Mouse (Mus musculus) layer of hippocampus, adult 8-10 months (tissue): ENCODE measurements at regions not wholly inside any gene's neighbourhood (a gene's known extent, or its start where the extent isn't known, plus 50 kb on each side); places are given as distances from the start of the nearest gene placed in this dataset.

Source experiments
- DNase-seq, 2 experiments: peaks; one replicate each; pipeline ENCODE4 v3.0.0; 2022; ENCODE audit warnings: low spot score in 2 of 2

DNA sequence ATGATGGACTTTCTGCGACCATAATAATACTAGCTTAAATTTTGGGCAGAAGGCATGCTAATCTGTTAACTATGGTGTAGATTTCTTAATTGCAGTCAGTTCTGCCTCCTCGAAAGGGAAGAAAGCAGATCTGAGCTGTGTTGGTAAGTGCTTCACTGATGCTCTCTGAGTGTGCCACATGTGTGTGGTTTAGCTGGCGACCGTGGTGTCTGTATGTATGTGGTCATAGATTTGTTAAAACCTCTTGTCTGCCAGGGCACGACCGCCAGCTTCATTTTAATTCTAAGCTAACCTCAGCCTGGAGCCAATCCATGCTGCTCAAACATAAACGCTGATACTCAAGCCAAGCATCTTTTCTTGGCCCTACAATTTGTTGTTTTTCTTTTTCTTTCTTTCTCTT lies 330.5 kb upstream of the Jag1 start:
- DNase-seq = no peak

DNA sequence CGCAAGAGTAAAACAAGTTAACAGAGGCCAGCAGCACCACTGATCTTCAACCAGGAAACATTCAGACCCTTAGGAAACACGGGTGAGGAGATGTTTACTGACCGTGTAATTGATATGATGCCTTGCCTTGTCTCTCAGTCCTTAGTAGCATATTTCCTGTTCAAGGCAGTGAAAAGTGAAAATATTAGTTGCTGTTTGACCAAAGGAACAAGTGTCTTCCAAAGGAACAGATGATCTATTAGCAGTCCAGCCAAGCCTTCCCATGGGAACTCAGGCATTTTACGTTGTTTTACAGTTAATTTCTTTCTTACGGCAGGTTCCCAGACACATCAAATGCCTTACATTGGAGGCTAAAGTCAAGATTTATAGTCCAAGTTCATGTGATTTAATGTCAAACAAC lies 321.3 kb upstream of the Jag1 start:
- no peak for DNase-seq

DNA sequence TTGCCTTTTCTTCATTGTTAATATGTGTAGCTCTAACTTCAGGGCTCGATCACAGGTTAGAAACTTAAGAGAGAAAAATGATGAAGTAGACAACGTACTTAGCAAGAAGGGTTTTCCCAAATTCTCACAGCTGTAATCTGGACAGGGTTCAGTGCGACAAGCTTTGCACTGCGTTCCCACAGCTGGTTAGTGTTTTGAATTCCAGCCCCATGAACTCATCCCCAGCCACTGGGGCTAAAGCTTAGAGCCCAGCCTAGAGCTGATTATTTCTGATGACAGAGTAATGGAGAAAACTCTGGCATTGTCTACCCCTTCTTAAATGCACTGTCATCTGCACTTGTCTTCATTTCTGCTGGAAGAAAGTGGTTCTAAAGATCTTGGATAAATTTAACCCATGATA lies 319.7 kb upstream of the Jag1 start:
- no peak for DNase-seq

- no peak for DNase-seq
Observed at GRCm38 (mm10) chr2:137422656-137423055, 306.2 kb upstream of the Jag1 start.

DNA sequence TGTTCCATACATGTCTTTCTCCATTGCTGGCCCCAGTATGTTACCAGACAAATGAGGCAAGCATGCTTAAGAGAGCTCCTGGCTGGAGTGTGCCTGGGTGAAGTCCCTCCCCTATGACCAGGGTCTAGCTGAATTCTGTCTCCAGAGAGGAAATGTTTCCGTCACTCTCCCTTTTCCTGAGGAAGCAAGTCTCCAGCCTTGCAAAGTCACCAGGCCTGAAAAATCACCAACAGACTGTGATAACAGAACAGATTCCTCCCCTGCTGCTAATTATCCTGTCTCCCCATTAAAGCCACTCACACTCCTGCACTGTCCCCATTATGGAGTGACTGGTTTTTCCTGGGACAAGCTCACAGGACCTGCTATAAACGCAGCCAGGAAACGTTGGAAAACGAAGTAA lies 303.2 kb upstream of the Jag1 start:
- no peak for DNase-seq

DNA sequence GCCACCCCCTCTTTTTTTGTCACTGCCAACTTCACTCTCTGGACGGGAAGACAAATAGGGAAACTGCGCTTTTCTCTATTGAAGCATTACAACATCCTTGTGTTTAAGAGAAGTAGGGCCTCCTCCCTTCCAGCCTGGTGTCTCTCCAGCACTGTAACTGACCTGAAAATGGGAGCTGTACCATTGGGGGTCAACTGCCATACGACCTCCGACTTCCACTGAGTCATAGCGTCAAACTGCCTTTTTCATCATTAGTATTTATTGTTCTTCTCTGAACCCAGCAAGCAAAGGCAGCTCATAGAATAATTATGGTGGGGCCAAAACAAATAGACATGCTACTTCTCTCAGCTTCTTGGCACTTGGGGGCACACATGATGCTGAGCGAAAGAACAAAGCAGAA lies 301.2 kb upstream of the Jag1 start:
- no peak for DNase-seq

DNA sequence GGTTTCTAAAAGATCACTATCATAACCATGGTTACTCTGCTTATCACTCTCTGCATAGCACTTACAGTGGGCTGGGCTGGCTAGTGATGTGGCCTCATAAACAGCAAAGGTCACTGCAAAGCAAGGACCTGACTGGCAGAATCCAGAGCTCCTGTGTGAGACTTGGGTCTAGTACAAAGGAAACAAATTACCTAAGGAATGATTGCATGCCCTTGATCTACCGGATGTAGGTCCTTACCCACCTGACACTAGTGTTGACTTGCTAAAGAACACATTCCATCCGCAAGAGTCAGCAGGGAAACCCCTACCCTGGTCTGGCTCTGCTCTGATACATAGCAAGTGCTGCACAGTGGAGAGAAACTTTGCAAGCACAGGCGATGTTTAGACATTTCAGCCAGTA lies 297.0 kb upstream of the Jag1 start:
- no peak for DNase-seq

DNA sequence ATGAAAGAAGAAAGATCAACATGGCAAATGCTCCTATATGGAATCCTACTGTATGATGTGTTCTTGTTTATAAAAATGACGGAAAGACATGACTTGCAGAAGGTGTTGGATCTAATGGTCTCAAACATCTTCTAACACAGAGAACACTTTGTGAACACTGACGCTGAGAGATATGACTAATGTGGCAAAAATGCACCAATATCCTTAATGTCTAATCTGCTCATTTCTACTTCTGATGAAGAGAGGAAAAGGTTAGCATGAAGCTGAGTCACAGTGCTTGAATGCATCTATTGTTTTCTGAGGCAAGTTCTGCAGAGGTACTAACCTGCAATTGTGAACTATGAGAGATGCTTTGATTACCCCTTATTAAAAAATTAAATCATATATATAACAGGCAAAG lies 293.2 kb upstream of the Jag1 start:
- DNase-seq = no peak

DNA sequence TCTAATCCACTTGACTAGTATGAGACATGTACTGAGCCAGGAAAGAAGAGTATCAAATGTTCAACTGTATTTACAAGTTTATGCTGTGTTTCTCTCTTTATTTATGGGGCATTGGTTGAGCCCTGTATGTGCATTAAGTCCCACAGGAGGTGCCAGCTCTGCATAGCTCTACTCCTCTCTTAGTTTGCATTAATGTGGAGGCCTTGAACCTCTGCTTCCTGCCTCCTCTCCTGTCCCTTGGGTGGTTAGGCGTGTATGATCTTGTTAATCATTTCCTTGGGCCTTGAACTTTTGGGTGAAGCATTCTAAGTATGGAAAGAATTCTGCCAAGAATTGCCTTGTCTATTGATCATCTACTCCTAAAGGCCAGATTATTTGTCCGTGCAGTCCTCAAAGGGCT lies 291.9 kb upstream of the Jag1 start:
- no peak for DNase-seq

DNA sequence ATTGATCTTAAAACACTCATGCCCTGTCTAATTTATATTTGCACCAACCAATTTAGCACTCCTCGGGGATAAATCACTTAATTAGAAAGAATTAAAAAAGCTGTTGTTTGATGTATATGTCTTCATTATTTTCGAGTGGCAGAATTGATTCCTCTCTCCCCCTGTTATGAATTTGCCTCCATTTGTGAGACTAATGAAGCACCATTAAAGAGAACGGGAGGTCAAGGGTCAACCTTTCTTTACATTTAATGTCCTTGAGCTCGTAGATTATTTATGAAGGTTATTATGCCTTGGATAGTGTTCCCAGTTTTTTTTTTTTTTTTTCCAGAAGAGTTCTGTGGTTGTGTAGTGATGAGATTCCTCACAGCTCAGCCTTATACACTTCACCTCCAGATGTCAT lies 277.0 kb upstream of the Jag1 start:
- DNase-seq = no peak

- DNase-seq = no peak
Observed at GRCm38 (mm10) chr2:137379816-137380215, 263.4 kb upstream of the Jag1 start.

DNA sequence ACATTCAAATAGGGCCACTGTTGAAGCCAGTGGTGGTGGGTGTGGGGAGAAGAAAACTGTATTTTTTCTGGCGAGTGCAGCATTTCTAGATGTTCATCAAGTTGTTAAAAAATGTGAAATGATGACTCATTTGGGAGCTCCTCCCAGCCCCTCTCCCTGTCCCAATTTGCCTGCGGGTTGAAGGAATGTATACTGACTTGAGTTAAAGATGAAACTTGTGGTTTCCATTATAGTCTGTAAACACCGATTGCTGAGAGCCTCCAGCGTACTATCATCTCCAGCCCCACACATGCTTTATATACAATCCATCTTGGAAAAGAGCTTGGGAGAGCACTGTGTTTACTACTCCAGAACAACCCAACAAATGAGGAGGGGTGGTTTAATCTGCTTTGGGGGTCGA lies 258.9 kb upstream of the Jag1 start:
- no peak for DNase-seq

DNA sequence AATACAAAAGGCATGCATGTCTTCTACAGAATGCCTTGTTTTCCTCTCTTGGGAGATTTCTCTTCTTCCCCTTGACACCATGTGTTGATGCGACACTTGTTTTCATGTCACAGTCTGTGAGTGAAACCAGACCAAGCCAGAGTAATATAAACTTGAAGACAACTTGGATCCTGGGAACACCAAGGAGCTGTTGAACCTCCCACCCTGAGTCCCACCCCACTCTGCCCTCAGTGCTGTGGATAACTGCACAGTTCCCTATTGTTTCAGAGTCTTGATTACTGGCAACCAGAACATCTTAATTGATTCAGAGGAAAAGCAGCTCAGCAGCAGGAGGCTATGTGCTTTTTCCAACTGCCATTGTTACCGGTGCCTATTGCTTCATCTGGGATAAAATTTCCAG lies 254.6 kb upstream of the Jag1 start:
- DNase-seq = no peak

DNA sequence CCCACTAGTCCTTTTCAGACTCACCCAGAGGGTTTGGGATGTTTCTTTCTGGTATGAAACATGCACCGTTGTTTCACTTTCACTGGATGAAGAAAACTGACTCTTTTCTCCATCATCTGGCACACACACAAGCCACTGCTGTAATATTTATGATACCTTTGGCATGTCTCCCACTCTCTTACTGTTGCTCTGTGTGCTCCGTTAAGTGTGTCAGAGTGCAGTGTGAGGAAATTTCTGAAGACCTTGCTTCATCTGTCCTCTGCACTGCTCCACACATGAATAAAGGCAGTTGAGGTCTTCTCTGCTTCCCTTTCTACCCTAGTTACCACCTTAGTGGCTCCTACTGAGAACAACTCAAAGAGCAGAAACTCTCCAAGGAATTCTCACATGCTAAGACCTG lies 246.6 kb upstream of the Jag1 start:
- DNase-seq = no peak

- no peak for DNase-seq
Observed at GRCm38 (mm10) chr2:137357181-137357738, 240.8 kb upstream of the Jag1 start.

DNA sequence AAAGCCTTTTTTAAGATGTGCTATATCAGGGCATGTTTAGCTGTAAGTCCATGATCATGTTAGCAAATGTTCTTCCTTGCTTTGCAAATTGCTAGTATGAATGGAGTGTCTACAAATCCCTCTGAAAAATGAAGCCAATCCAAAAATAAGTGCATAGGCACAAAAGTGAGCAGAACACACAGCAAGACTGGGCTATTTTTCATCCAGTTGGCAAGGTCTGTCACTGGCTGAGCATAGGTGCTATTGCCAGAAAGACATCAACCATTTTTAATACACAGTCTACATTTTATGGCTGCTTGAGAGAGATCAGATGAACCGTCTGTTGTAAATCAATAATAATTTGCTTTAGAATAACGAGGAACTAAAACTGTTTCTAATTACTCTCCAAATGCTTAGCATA lies 227.3 kb upstream of the Jag1 start:
- no peak for DNase-seq

GRCm38 (mm10) chr2:137329995-137330394 lies 213.6 kb upstream of the Jag1 start:
- DNase-seq = no peak

DNA sequence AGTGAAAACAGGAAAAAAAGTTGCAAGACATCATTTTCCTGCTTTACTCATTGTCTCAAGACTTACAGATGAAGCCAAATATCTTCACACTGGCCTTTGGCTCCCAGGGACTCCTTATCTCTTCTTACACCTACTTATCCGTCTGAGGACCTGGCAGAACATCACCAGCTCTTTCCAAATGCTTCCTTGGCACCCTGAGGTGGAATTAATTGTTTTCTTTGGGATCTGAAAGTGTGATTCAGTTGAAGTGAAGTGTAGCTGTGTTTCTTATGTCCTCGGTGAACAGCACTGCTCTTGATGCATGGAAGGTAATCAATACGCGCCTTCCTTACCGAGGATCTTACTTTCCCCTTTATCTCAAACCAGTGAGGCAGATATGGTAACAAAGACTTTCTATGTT lies 207.0 kb upstream of the Jag1 start:
- DNase-seq = no peak

GRCm38 (mm10) chr2:137310511-137310910 lies 194.1 kb upstream of the Jag1 start:
- DNase-seq = no peak

- no peak for DNase-seq
Observed at GRCm38 (mm10) chr2:137308116-137308515, 191.7 kb upstream of the Jag1 start.

DNA sequence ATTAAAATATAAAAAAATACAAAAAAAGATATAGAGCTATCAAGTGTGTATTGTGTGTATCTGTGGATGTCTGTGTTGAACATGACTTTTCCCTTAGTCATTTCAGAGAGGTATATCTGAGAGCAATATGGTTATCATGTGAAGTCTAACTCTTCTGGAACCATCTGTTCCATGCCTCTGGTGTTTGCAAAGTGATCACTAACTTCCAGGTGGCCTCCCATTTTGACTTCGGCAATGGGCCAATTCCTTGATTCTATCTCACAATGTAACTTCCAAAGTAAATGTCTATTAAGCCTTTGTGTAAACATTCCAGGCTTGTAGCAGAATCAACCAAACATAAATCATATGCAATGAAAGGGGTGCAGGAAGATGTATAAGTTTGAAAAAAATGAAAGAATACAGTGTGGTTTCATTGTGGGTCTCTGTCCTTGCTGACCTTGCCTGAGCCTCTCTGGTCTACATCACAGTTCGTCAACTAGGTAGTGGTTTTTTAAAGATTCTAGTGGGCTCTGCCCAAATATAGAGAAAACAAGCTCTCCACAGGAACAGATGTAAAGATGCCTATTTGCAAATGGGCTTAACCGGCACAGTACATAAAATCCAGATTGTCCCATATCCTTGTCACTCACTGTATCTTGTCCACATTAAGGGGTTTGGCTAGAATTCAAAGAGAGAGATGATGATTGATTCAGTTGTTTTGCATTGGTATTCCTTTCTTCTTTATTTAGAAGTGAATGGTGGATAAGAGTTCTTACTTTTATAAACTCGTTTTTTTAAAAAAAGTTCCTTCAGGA lies 185.2 kb upstream of the Jag1 start:
- DNase-seq = no peak

DNA sequence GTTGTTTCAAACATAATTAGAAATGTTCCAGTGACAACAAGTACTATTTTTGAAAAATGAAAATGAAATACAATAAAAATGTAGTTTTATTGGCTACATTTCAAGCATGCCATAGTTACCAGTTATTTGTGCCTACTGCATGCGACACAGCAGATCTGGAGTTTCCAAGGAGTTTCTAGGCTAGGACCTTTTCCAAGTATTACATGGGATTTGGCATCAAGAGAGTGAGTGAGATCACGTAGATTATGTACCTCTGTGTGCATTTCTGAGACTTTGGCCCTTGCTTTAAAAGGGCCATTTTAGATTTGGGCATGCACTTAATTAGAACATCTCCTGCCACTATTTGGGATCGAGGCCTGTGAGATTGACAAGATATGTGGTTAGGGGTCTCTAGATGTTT lies 172.8 kb upstream of the Jag1 start:
- no peak for DNase-seq

DNA sequence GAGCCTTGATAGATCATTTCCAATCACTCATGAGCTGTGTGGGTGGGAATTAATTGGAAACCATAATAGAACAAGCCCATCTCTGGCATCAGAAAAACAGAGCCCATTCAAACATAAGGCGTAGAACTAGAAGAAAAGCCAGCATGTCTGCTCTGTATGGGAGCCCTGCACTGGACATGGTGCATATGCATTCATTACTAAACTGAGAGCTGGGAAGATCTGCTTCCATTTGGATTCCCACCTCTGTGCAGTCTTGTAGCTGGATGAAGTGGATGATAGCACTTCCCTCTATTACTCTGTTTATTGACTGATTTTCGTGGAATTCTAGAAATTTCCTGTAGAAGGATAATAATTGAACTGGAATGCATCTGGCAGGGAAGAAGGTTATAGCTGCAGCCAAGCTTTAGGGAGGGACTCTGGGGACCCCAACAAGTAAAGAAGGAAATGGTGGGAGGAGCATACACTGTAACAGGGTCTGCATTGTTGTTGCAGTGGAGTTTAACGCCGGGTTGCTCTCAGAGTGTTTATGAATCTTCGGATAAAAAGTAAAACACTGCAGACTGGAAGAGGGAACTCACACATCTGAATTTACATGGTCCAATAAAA lies 155.2 kb upstream of the Jag1 start:
- DNase-seq = no peak
